Mouse (Mus musculus) embryonic facial prominence, embryonic 10.5 days (tissue): ENCODE measurements around the gene Ascc3. TPM values are rescaled to one million over a fixed set of nuclear protein-coding genes. Genes with fewer than 3 reads are reported as not detected.

Source experiments
- DNase-seq: peaks from one replicate; pipeline ENCODE4 v3.0.0-alpha.2; 2017; ENCODE audit warnings: low spot score
- H3K27ac ChIP-seq: fragments of 300-500 bp; sonication (generic); replicated peaks from 2 replicates; pipeline ENCODE4 v1.5.1; 2016; ENCODE audit warnings: mild to moderate bottlenecking
- H3K27me3 ChIP-seq: fragments of 300-500 bp; sonication (generic); replicated peaks from 2 replicates; pipeline ENCODE4 v1.6.1; 2016; ENCODE audit warnings: low read depth, mild to moderate bottlenecking; ENCODE audit not compliant: poor library complexity, severe bottlenecking
- H3K36me3 ChIP-seq: fragments of 300-500 bp; sonication (generic); replicated peaks from 2 replicates; pipeline ENCODE4 v1.6.1; 2016; ENCODE audit warnings: mild to moderate bottlenecking, moderate library complexity
- H3K4me1 ChIP-seq: fragments of 300-500 bp; sonication (generic); 2 replicates; pipeline ENCODE4 v1.6.1; 2016
- H3K4me3 ChIP-seq: fragments of 300-500 bp; sonication (generic); 2 replicates; pipeline ENCODE4 v1.5.1; 2016; ENCODE audit warnings: mild to moderate bottlenecking, moderate library complexity
- H3K9me3 ChIP-seq: fragments of 300-500 bp; sonication (generic); 2 replicates; pipeline ENCODE4 v1.6.1; 2016; ENCODE audit warnings: mild to moderate bottlenecking
- WGBS: fragments of 180-500 bp; shearing (Covaris S2); methylation state at CpG from one replicate; pipeline ENCODE4 v1.1.7; 2016; 5-methylcytosine and 5-hydroxymethylcytosine counted together
- polyA plus RNA-seq: library from polyadenylated mRNA; unstranded; fragments of >200 nt; fragmentation: Nextera tagmentation; extraction: Ambion mirVana; gene quantifications from 2 replicates; pipeline ENCODE4 v1.2.1, GENCODE M21; 2016

The Ascc3 gene
- polyA plus RNA-seq, 1 experiment from 2014 or later = 17.0 TPM

GRCm38 (mm10) chr10:50690324-50690723, 97.9 kb downstream of the Ascc3 start:
- H3K4me1 ChIP-seq = no peaks in the 10 kb centered on the region
- H3K27me3 ChIP-seq = no peaks in the 10 kb centered on the region
- H3K27ac ChIP-seq = no peak overlapping the region
- no peak overlapping the region for H3K4me3 ChIP-seq
- H3K9me3 ChIP-seq = no peaks in the 10 kb centered on the region
- no peak for DNase-seq
- peaks cover 6% of the 10 kb centered on the region; the same call in 1 of the 2 replicates for H3K36me3 ChIP-seq

DNA sequence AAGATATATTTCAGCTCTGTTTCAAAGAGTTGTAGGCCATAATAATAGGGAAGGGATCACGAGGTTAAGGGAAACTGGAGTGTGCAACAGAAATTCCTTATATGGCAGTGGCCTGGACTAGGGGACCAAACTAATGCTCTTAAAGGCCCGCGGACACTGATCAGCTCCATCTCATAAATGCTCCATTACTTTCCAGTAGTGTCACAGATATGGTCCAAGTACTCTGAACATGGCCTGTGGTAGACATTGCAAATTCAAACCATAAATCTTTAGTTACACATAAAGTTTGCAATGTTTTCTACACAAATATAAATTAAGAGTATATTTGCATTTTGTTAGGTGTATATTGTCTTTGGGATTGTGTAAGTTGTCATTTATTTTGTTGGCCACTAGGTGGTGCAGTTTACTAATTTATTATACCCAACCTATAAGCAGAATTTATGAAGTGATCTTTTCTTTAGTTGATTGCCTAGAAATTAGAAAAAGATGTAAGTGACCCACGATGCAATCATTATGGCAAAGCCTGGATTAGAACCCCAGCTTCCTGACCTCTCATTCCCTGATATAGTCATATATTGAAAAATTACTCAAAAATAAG, 106.5 kb downstream of the Ascc3 start:
- H3K27ac ChIP-seq = no peak overlapping the region
- no peaks in the 10 kb centered on the region for H3K4me1 ChIP-seq
- 69% methylated on average over 4 of the region's 4 CpGs for WGBS
- no peaks in the 10 kb centered on the region for H3K36me3 ChIP-seq
- H3K4me3 ChIP-seq = no peak overlapping the region
- DNase-seq = no peak
- H3K9me3 ChIP-seq = no peaks in the 10 kb centered on the region
- no peaks in the 10 kb centered on the region for H3K27me3 ChIP-seq

DNA sequence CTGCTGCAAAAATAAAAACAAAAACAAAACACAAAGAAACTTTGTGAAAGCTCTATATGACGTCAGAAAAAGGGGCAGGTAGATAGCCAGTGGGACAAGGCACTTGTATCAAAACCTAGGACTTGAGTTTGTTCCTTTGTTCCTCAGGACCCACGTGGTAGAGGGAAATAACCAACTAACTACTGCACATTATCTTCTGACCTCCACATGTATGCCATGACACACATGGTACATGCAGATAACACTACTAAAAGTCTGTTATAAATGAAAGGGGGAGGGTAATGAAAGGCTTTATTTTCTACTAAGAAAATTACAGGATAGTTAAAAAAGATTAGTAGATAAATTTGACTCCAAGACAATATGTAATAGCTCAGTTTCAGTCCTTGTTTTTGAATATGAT, 109.3 kb downstream of the Ascc3 start:
- H3K4me1 ChIP-seq = no peaks in the 10 kb centered on the region
- H3K27me3 ChIP-seq = no peaks in the 10 kb centered on the region
- DNase-seq = no peak
- H3K4me3 ChIP-seq = no peak overlapping the region
- H3K36me3 ChIP-seq = no peaks in the 10 kb centered on the region
- 72% methylated on average over 2 of the region's 2 CpGs for WGBS
- H3K9me3 ChIP-seq = no peaks in the 10 kb centered on the region
- no peak overlapping the region for H3K27ac ChIP-seq

- 71% methylated on average over 3 of the region's 3 CpGs for WGBS
- H3K27ac ChIP-seq = no peak overlapping the region
- no peak overlapping the region for H3K4me3 ChIP-seq
- no peaks in the 10 kb centered on the region for H3K27me3 ChIP-seq
- no peak for DNase-seq
- no peaks in the 10 kb centered on the region for H3K9me3 ChIP-seq
- H3K4me1 ChIP-seq = no peaks in the 10 kb centered on the region
- H3K36me3 ChIP-seq = no peaks in the 10 kb centered on the region
These were observed 109.9 kb downstream of the Ascc3 start for GRCm38 (mm10) chr10:50702361-50702760.

DNA sequence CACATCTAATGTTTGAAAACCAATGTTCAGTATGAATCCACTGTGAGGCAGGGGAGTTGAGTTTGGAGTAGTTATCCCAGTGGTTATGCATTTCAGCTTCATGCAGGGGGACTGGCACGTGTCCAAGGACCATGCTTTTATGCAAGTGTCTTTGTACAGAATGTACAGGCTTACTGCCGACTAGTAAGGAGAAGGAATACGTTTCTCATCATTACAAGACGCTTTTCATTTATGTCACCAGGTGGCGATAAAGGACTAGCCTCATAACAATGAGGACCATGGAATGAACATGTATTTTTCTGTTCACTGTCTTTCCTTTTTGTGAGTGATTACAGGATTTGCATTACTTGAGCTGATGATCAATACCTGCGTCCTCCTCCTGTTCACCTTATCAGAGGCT, 111.7 kb downstream of the Ascc3 start:
- Histone ChIP-seq H3K27me3 (no peaks in the 10 kb centered on the region), H3K36me3 (no peaks in the 10 kb centered on the region), H3K27ac (no peak overlapping the region), H3K9me3 (no peaks in the 10 kb centered on the region), H3K4me1 (no peaks in the 10 kb centered on the region), H3K4me3 (no peak overlapping the region)
- 32% methylated on average over 6 of the region's 6 CpGs for WGBS
- DNase-seq = no peak

GRCm38 (mm10) chr10:50704898-50705297, 112.4 kb downstream of the Ascc3 start:
- DNase-seq = no peak
- no peaks in the 10 kb centered on the region for H3K27me3 ChIP-seq
- no peak overlapping the region for H3K27ac ChIP-seq
- no peak overlapping the region for H3K4me3 ChIP-seq
- H3K4me1 ChIP-seq = no peaks in the 10 kb centered on the region
- H3K36me3 ChIP-seq = no peaks in the 10 kb centered on the region
- H3K9me3 ChIP-seq = no peaks in the 10 kb centered on the region
- WGBS = 84% methylated on average over 3 of the region's 3 CpGs

DNA sequence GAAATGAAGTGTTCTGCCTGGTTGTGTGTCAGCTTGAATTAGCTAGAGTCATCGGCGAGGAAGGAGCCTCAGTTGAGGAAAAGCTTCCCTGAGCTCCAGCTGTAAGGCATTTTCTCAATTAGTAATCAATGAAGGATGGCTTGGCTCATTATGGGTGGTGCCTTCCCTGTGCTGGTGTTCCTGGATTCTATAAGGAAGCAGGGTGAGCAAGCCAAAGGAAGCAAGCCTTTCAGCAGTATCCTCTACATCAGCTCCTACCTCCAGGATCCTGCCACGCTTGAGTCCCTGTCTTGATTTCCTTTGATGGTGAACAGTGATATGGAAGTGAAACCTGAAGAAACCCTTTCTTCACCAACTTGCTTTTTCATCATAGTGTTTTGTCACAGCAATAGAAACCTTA, 118.8 kb downstream of the Ascc3 start:
- Histone ChIP-seq H3K4me1 (no peaks in the 10 kb centered on the region), H3K4me3 (no peak overlapping the region), H3K9me3 (no peaks in the 10 kb centered on the region), H3K27ac (no peak overlapping the region), H3K36me3 (peaks cover 5% of the 10 kb centered on the region; the same call in 1 of the 2 replicates), H3K27me3 (no peaks in the 10 kb centered on the region)
- no peak for DNase-seq
- 66% methylated on average over 3 of the region's 3 CpGs for WGBS

- WGBS = 97% methylated on average over 1 of the region's 1 CpGs
- peaks cover 5% of the 10 kb centered on the region; the same call in 1 of the 2 replicates for H3K36me3 ChIP-seq
- no peak overlapping the region for H3K4me3 ChIP-seq
- no peak for DNase-seq
- H3K27ac ChIP-seq = no peak overlapping the region
- no peaks in the 10 kb centered on the region for H3K4me1 ChIP-seq
- H3K27me3 ChIP-seq = no peaks in the 10 kb centered on the region
- H3K9me3 ChIP-seq = no peaks in the 10 kb centered on the region
These were observed 119.3 kb downstream of the Ascc3 start for GRCm38 (mm10) chr10:50711765-50712164.

DNA sequence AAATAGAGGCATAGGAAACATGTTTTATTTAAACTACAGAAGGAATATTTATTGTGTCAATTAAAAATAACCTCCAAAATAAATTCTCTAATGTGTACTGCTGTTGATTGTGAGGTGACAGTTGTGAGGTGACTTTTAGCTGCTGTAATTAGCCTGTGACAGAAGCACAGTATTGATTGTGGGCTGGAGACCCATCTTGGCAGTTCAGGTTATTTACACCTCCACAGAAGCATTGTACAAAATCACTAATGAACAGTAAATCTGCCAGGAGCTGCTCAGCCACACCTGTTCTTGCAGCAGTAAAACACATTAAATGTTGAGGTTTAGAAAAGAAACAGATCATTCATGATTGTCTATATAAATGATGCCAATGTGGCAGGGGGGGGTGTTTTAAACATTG, 141.0 kb downstream of the Ascc3 start:
- Histone ChIP-seq H3K36me3 (no peaks in the 10 kb centered on the region), H3K4me3 (no peak overlapping the region), H3K27me3 (no peaks in the 10 kb centered on the region), H3K9me3 (no peaks in the 10 kb centered on the region), H3K4me1 (no peaks in the 10 kb centered on the region), H3K27ac (no peak overlapping the region)
- no peak for DNase-seq

- 90% methylated on average over 2 of the region's 2 CpGs for WGBS
- Histone ChIP-seq H3K9me3 (no peaks in the 10 kb centered on the region), H3K4me3 (no peak overlapping the region), H3K27me3 (no peaks in the 10 kb centered on the region), H3K4me1 (no peaks in the 10 kb centered on the region), H3K36me3 (0 out of 2 replicates have a peak, but pooled peaks cover 3% of the 10 kb centered on the region), H3K27ac (no peak overlapping the region)
- no peak for DNase-seq
These were observed 169.6 kb downstream of the Ascc3 start for GRCm38 (mm10) chr10:50762069-50762468.

- H3K4me1 ChIP-seq = no peaks in the 10 kb centered on the region
- H3K27me3 ChIP-seq = no peaks in the 10 kb centered on the region
- H3K36me3 ChIP-seq = 0 out of 2 replicates have a peak, but pooled peaks cover 3% of the 10 kb centered on the region
- no peak for DNase-seq
- no peaks in the 10 kb centered on the region for H3K9me3 ChIP-seq
- H3K27ac ChIP-seq = no peak overlapping the region
- WGBS = 90% methylated on average over 2 of the region's 2 CpGs
- H3K4me3 ChIP-seq = no peak overlapping the region
These were observed 170.5 kb downstream of the Ascc3 start for GRCm38 (mm10) chr10:50762984-50763383.

- DNase-seq = no peak
- no peaks in the 10 kb centered on the region for H3K4me1 ChIP-seq
- no peak overlapping the region for H3K4me3 ChIP-seq
- 0 out of 2 replicates have a peak, but pooled peaks cover 2% of the 10 kb centered on the region for H3K36me3 ChIP-seq
- H3K9me3 ChIP-seq = no peaks in the 10 kb centered on the region
- WGBS = 71% methylated on average over 7 of the region's 7 CpGs
- H3K27ac ChIP-seq = no peak overlapping the region
- H3K27me3 ChIP-seq = no peaks in the 10 kb centered on the region
These were observed 171.2 kb downstream of the Ascc3 start for GRCm38 (mm10) chr10:50763457-50764310.

DNA sequence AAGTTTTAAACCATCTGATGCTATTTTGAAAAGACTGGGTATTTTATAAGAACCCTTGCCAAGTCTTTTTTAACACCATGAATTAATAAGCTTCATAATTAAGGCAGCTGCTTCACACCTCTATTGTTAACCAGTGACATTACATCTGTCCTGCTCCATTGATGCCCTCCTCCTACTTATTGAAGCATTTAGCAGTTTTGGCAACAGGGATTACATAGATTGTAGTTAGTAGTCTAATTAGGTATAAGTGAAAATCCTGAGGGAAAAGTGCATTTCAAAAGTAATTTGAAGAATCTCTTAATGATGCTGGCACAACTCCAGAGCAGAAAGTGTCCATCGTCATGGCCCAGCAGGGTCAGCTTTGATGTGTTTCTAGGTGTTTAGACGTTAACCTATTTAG, 180.3 kb downstream of the Ascc3 start:
- 0 out of 2 replicates have a peak, but pooled peaks cover under 1% of the 10 kb centered on the region for H3K36me3 ChIP-seq
- DNase-seq = no peak
- no peak overlapping the region for H3K4me3 ChIP-seq
- H3K27ac ChIP-seq = no peak overlapping the region
- 69% methylated on average over 2 of the region's 2 CpGs for WGBS
- H3K9me3 ChIP-seq = no peaks in the 10 kb centered on the region
- no peaks in the 10 kb centered on the region for H3K27me3 ChIP-seq
- no peaks in the 10 kb centered on the region for H3K4me1 ChIP-seq
